In the genomic region with DNA sequence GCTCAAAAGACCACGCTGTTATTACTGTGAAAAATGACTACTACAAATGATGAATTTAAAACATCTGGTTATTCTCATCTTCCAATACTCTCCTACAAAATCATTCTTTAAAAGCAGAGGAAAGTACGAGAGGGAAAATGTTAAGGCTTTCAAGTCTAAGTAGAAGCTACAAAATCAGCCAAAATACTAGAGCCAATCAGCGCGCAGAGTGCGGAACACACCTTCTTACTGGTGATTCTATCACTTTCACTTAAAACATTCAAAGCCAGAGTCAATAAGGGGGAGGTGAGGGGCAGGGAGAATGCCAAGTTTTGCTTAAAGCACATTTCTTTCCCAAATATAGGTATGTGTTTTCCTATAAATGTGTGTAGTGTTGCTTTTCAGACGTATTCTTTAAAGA, we compare ENCODE assay signal across 16 mouse cellular contexts. TPM values are rescaled to one million over a fixed set of nuclear protein-coding genes. Genes with fewer than 3 reads are reported as not detected.
DNase-seq lines count a peak whose midpoint lies in the region; ATAC-seq and TF ChIP-seq lines count a peak whose summit lies in the region.
"Had no signal": no experiment of that assay in that cellular context is flagged by ENCODE, and none has a peak within 500 bp of the region (broad histone marks: within the 10 kb centered on the region; RNA-seq: fewer than 3 reads in every experiment).

No protein-coding gene starts in this region.

- H3K4me3 ChIP-seq in embryonic facial prominence, embryonic 12.5 days, result no peak overlapping the region
- no peak overlapping the region for H3K4me3 ChIP-seq in embryonic facial prominence, embryonic 10.5 days
- no peak overlapping the region for H3K4me3 ChIP-seq in liver, adult 2 months (ENCODE audit: insufficient read depth, low read depth, low read length)
- H3K4me3 ChIP-seq in liver, embryonic 11.5 days (ENCODE audit: low read depth, low read length), result no peak overlapping the region
- no peak overlapping the region for H3K4me3 ChIP-seq in forebrain, embryonic 16.5 days (replicated peaks; ENCODE audit: low read length)
- H3K4me3 ChIP-seq in neural tube, embryonic 13.5 days, result peak overlapping the region; percentile 84; the same call in 1 of the 2 replicates

- no peaks in the 10 kb centered on the region for H3K36me3 ChIP-seq in embryonic facial prominence, embryonic 12.5 days
- H3K36me3 ChIP-seq in embryonic facial prominence, embryonic 10.5 days (replicated peaks), result no peaks in the 10 kb centered on the region
- no peaks in the 10 kb centered on the region for H3K36me3 ChIP-seq in liver, adult 2 months (ENCODE audit: control insufficient read depth, insufficient read depth, low read length)
- no peaks in the 10 kb centered on the region for H3K36me3 ChIP-seq in liver, embryonic 11.5 days (ENCODE audit: control insufficient read depth, insufficient read depth, low read length)
- no peaks in the 10 kb centered on the region for H3K36me3 ChIP-seq in forebrain, embryonic 16.5 days (ENCODE audit: control insufficient read depth, insufficient read depth)
- H3K36me3 ChIP-seq in neural tube, embryonic 13.5 days, result no peaks in the 10 kb centered on the region

- no peak overlapping the region for H3K27ac ChIP-seq in embryonic facial prominence, embryonic 12.5 days
- no peak overlapping the region for H3K27ac ChIP-seq in embryonic facial prominence, embryonic 10.5 days (replicated peaks)
- no peak overlapping the region for H3K27ac ChIP-seq in liver, adult 2 months (replicated peaks; ENCODE audit: insufficient read depth, low read depth, low read length)
- H3K27ac ChIP-seq in liver, embryonic 11.5 days (ENCODE audit: low read depth, low read length), result no peak overlapping the region
- H3K27ac ChIP-seq in forebrain, embryonic 16.5 days (ENCODE audit: low read length), result no peak overlapping the region
- no peak overlapping the region for H3K27ac ChIP-seq in neural tube, embryonic 13.5 days (replicated peaks)

- ATAC-seq in embryonic facial prominence, embryonic 12.5 days (ENCODE audit: insufficient number of reproducible peaks, insufficient read depth, low FRiP score, low TSS enrichment), result no peak
- no peak for ATAC-seq in liver, embryonic 11.5 days (replicated peaks; ENCODE audit: low FRiP score)
- ATAC-seq in forebrain, embryonic 16.5 days, result no peak
- ATAC-seq in neural tube, embryonic 13.5 days (ENCODE audit: low read depth), result no peak
- ATAC-seq: lung, postnatal 0 days had no signal

- DNase-seq in embryonic facial prominence, embryonic 10.5 days (ENCODE audit: low spot score), result no peak
- DNase-seq in liver, adult 2 months (ENCODE audit: extremely low read depth, low read depth, low spot score), result peak; percentile 80
- no peak for DNase-seq in liver, embryonic 11.5 days (ENCODE audit: low spot score)
- DNase-seq in gastrocnemius, postnatal 4 days (ENCODE audit: low spot score in 2 of 2), result no peak
- no peak for DNase-seq in thymus, postnatal 10 days (ENCODE audit: low spot score in 2 of 2)
- DNase-seq: adrenal gland, postnatal 36 days; cerebellum, adult 9-11 months; kidney, adult 18-20 months; right cerebral cortex, postnatal 4 days; thymus, postnatal 25 days had no signal

- peaks cover 9% of the 10 kb centered on the region; the same call in 1 of the 2 replicates for H3K4me1 ChIP-seq in embryonic facial prominence, embryonic 12.5 days
- H3K4me1 ChIP-seq in embryonic facial prominence, embryonic 10.5 days, result peaks cover 14% of the 10 kb centered on the region
- no peaks in the 10 kb centered on the region; the same call in 1 of the 2 replicates for H3K4me1 ChIP-seq in liver, adult 2 months (ENCODE audit: control insufficient read depth, insufficient read depth, low read length)
- peaks cover 5% of the 10 kb centered on the region; the same call in 1 of the 2 replicates for H3K4me1 ChIP-seq in liver, embryonic 11.5 days (replicated peaks; ENCODE audit: control insufficient read depth, insufficient read depth, low read length)
- peaks cover 9% of the 10 kb centered on the region for H3K4me1 ChIP-seq in forebrain, embryonic 16.5 days (replicated peaks; ENCODE audit: control insufficient read depth, insufficient read depth, low read length)
- H3K4me1 ChIP-seq in neural tube, embryonic 13.5 days (replicated peaks), result peaks cover 25% of the 10 kb centered on the region

- no peak for TF ChIP-seq POLR2A in liver, adult 2 months (IDR thresholded peaks at IDR 0.05; ENCODE audit: extremely low read depth, insufficient read depth, low read length)

- H3K4me2 ChIP-seq in embryonic facial prominence, embryonic 12.5 days (replicated peaks), result peak overlapping the region; percentile 90; the same call in 1 of the 2 replicates
- no peak overlapping the region for H3K4me2 ChIP-seq in liver, embryonic 11.5 days
- H3K4me2 ChIP-seq in forebrain, embryonic 16.5 days (ENCODE audit: low read length), result peak overlapping the region; percentile 81
- peak overlapping the region; percentile 88 for H3K4me2 ChIP-seq in neural tube, embryonic 13.5 days

- no peaks in the 10 kb centered on the region for H3K27me3 ChIP-seq in embryonic facial prominence, embryonic 12.5 days
- H3K27me3 ChIP-seq in embryonic facial prominence, embryonic 10.5 days (replicated peaks; ENCODE audit: low read depth, poor library complexity, severe bottlenecking), result no peaks in the 10 kb centered on the region
- H3K27me3 ChIP-seq in liver, adult 2 months (ENCODE audit: control insufficient read depth, insufficient read depth, low read length), result no peaks in the 10 kb centered on the region
- H3K27me3 ChIP-seq in liver, embryonic 11.5 days (replicated peaks; ENCODE audit: control insufficient read depth, insufficient read depth, low read length), result no peaks in the 10 kb centered on the region
- H3K27me3 ChIP-seq in forebrain, embryonic 16.5 days (replicated peaks; ENCODE audit: control insufficient read depth, insufficient read depth, low read length), result no peaks in the 10 kb centered on the region
- H3K27me3 ChIP-seq in neural tube, embryonic 13.5 days, result no peaks in the 10 kb centered on the region

- H3K79me2 ChIP-seq in liver, adult 2 months (ENCODE audit: control insufficient read depth, insufficient read depth, low read length), result peaks cover 16% of the 10 kb centered on the region

- H3K9me3 ChIP-seq in embryonic facial prominence, embryonic 12.5 days, result no peaks in the 10 kb centered on the region
- H3K9me3 ChIP-seq in embryonic facial prominence, embryonic 10.5 days, result no peaks in the 10 kb centered on the region
- no peaks in the 10 kb centered on the region for H3K9me3 ChIP-seq in liver, embryonic 11.5 days (ENCODE audit: control insufficient read depth, low read length)
- H3K9me3 ChIP-seq in forebrain, embryonic 16.5 days (ENCODE audit: control insufficient read depth, low read length), result no peaks in the 10 kb centered on the region
- H3K9me3 ChIP-seq in neural tube, embryonic 13.5 days, result no peaks in the 10 kb centered on the region

- 75% methylated on average over 6 of the region's 6 CpGs for WGBS in embryonic facial prominence, embryonic 12.5 days
- 91% methylated on average over 6 of the region's 6 CpGs for WGBS in embryonic facial prominence, embryonic 10.5 days
- WGBS in liver, adult 2 months, result 46% methylated on average over 6 of the region's 6 CpGs
- WGBS in liver, embryonic 11.5 days, result 89% methylated on average over 6 of the region's 6 CpGs
- WGBS in forebrain, embryonic 16.5 days, result 90% methylated on average over 6 of the region's 6 CpGs
- 92% methylated on average over 6 of the region's 6 CpGs for WGBS in neural tube, embryonic 13.5 days

- H3K9ac ChIP-seq in embryonic facial prominence, embryonic 12.5 days, result no peak overlapping the region
- H3K9ac ChIP-seq in liver, adult 2 months (ENCODE audit: low read depth, low read length), result no peak overlapping the region
- H3K9ac ChIP-seq in liver, embryonic 11.5 days (ENCODE audit: low read depth, low read length), result no peak overlapping the region
- no peak overlapping the region for H3K9ac ChIP-seq in forebrain, embryonic 16.5 days (replicated peaks; ENCODE audit: low read depth, low read length)
- 0 out of 2 replicates have a peak overlapping the region, but pooled peaks have one; percentile 9 for H3K9ac ChIP-seq in neural tube, embryonic 13.5 days

- TF ChIP-seq CTCF in liver, adult 2 months (IDR thresholded peaks at IDR 0.05; ENCODE audit: low read depth, low read length), result no peak

RNA-seq across cellular contexts. Expression of gene Arl13b, which starts 1.5 kb away (rescaled TPM):
- polyA plus RNA-seq in embryonic facial prominence, embryonic 12.5 days (2016; fragmentation: Nextera tagmentation; extraction: Ambion mirVana), result 24.4 and 26.1 TPM in 2 replicates
- 18.3 and 19.6 TPM in 2 replicates for polyA plus RNA-seq in embryonic facial prominence, embryonic 10.5 days (2016; fragmentation: Nextera tagmentation; extraction: Ambion mirVana)
- total RNA-seq in liver, adult 2 months (2014; rRNA removed), result 12.5 and 12.6 TPM in 2 replicates
- 1.3 and 1.8 TPM in 2 replicates for polyA plus RNA-seq in liver, adult 2 months (2012; rRNA removed)
- 8.4 and 10.7 TPM in 2 replicates for polyA plus RNA-seq in liver, embryonic 11.5 days (2014; fragmentation: Nextera tagmentation; extraction: Ambion mirVana)
- polyA plus RNA-seq in forebrain, embryonic 16.5 days (2015; fragmentation: Nextera tagmentation; extraction: Ambion mirVana), result 22.1 and 28.1 TPM in 2 replicates
- 16.6 and 17.9 TPM in 2 replicates for polyA plus RNA-seq in neural tube, embryonic 13.5 days (2015; fragmentation: Nextera tagmentation; extraction: Ambion mirVana)
- total RNA-seq in gastrocnemius, postnatal 4 days (2021), result 10 to 100 TPM; 13.1 to 14.1 TPM

RNA-seq across cellular contexts. Expression of gene Pros1, which starts 8.8 kb away (rescaled TPM):
- 30.5 and 34.8 TPM in 2 replicates for polyA plus RNA-seq in embryonic facial prominence, embryonic 12.5 days (2016; fragmentation: Nextera tagmentation; extraction: Ambion mirVana)
- 16.9 and 18.0 TPM in 2 replicates for polyA plus RNA-seq in embryonic facial prominence, embryonic 10.5 days (2016; fragmentation: Nextera tagmentation; extraction: Ambion mirVana)
- 67.0 and 73.2 TPM in 2 replicates for total RNA-seq in liver, adult 2 months (2014; rRNA removed)
- 7.5 and 9.3 TPM in 2 replicates for polyA plus RNA-seq in liver, adult 2 months (2012; rRNA removed)
- 24.2 and 30.8 TPM in 2 replicates for polyA plus RNA-seq in liver, embryonic 11.5 days (2014; fragmentation: Nextera tagmentation; extraction: Ambion mirVana)
- polyA plus RNA-seq in forebrain, embryonic 16.5 days (2015; fragmentation: Nextera tagmentation; extraction: Ambion mirVana), result 8.7 and 10.9 TPM in 2 replicates
- polyA plus RNA-seq in neural tube, embryonic 13.5 days (2015; fragmentation: Nextera tagmentation; extraction: Ambion mirVana), result 14.6 and 18.1 TPM in 2 replicates
- 10 to 100 TPM; 29.9 to 35.4 TPM for total RNA-seq in gastrocnemius, postnatal 4 days (2021)

RNA-seq across cellular contexts. Expression of gene Stx19, which starts 30.9 kb away (rescaled TPM):
- polyA plus RNA-seq in embryonic facial prominence, embryonic 12.5 days (2016; fragmentation: Nextera tagmentation; extraction: Ambion mirVana), result 0.71 and 0.78 TPM in 2 replicates
- polyA plus RNA-seq in embryonic facial prominence, embryonic 10.5 days (2016; fragmentation: Nextera tagmentation; extraction: Ambion mirVana), result 0.36 TPM in 2 replicates
- not detected in 2 replicates for total RNA-seq in liver, adult 2 months (2014; rRNA removed)
- polyA plus RNA-seq in liver, adult 2 months (2012; rRNA removed), result not detected in 2 replicates
- 0.11 and 0.17 TPM in 2 replicates for polyA plus RNA-seq in liver, embryonic 11.5 days (2014; fragmentation: Nextera tagmentation; extraction: Ambion mirVana)
- polyA plus RNA-seq in forebrain, embryonic 16.5 days (2015; fragmentation: Nextera tagmentation; extraction: Ambion mirVana), result 0.55 and 0.71 TPM in 2 replicates
- polyA plus RNA-seq in neural tube, embryonic 13.5 days (2015; fragmentation: Nextera tagmentation; extraction: Ambion mirVana), result 0.31 and 0.54 TPM in 2 replicates
- total RNA-seq in gastrocnemius, postnatal 4 days (2021), result not detected
- total RNA-seq: adrenal gland, postnatal 36 days; heart, adult 8-10 months; layer of hippocampus, postnatal 14 days had no signal

RNA-seq across cellular contexts. Expression of gene Nsun3, which starts 58.7 kb away (rescaled TPM):
- polyA plus RNA-seq in embryonic facial prominence, embryonic 12.5 days (2016; fragmentation: Nextera tagmentation; extraction: Ambion mirVana), result 7.9 and 9.5 TPM in 2 replicates
- polyA plus RNA-seq in embryonic facial prominence, embryonic 10.5 days (2016; fragmentation: Nextera tagmentation; extraction: Ambion mirVana), result 6.1 and 7.4 TPM in 2 replicates
- total RNA-seq in liver, adult 2 months (2014; rRNA removed), result 7.9 and 8.4 TPM in 2 replicates
- polyA plus RNA-seq in liver, adult 2 months (2012; rRNA removed), result 4.5 and 5.4 TPM in 2 replicates
- polyA plus RNA-seq in liver, embryonic 11.5 days (2014; fragmentation: Nextera tagmentation; extraction: Ambion mirVana), result 11.1 and 12.1 TPM in 2 replicates
- 11.2 and 11.9 TPM in 2 replicates for polyA plus RNA-seq in forebrain, embryonic 16.5 days (2015; fragmentation: Nextera tagmentation; extraction: Ambion mirVana)
- polyA plus RNA-seq in neural tube, embryonic 13.5 days (2015; fragmentation: Nextera tagmentation; extraction: Ambion mirVana), result 10.8 TPM in 2 replicates
- 10 to 100 TPM in 1 of 2 experiments, 1 to 10 TPM in 1; 9.1 to 12.4 TPM for total RNA-seq in gastrocnemius, postnatal 4 days (2021)
